Mouse (Mus musculus) testis, adult 2 months (tissue): Measurements from ENCODE around the gene Mogat1.

ENCODE experiments used
- CTCF ChIP-seq: fragments of 200-500 bp; IDR thresholded peaks from 2 replicates; pipeline ENCODE4 v1.5.1; 2012; ENCODE audit warnings: low read depth, mild to moderate bottlenecking, inconsistent platforms, low read length, moderate library complexity; ENCODE audit not compliant: control insufficient read depth, insufficient read depth, insufficient replicate concordance
- POLR2A ChIP-seq: fragments of 200-500 bp; IDR thresholded peaks from 2 replicates; pipeline ENCODE4 v1.6.1; 2012; ENCODE audit warnings: low read depth, mild to moderate bottlenecking, inconsistent platforms, low read length, moderate library complexity; ENCODE audit not compliant: control insufficient read depth

DNA sequence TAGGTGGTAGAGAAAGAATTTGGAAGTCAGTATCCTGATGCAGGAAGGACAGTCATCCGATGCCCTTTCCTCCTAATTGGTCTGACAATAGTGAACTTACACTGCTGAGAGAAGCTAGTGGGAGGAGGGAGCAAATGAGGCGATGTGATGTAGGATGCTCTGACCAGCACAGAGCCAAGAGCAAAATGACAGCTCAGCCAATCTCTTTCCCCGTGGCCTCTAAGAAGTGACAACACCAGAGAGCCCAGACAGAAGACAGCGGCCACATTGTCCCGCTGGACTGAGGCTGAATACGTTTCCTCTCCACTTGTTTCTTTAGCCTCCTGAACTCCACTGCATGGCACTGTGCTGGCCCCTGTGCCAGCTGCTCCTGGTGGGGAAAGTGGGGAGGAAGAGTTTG lies 38.2 kb downstream of the Mogat1 start:
- TF ChIP-seq CTCF = no peak
- TF ChIP-seq POLR2A = no peak
